Mouse (Mus musculus) heart, adult 2 months (tissue): ENCODE measurements around the gene Fgfr1op.

Experiments
- CTCF ChIP-seq: fragments of 200-600 bp; IDR thresholded peaks from 2 replicates; pipeline ENCODE4 v1.8.1; 2022; ENCODE audit warnings: antibody characterized with exemption, mild to moderate bottlenecking, moderate library complexity
- EP300 ChIP-seq: fragments of 200-500 bp; IDR thresholded peaks from 2 replicates; pipeline ENCODE4 v1.6.1; 2011; ENCODE audit warnings: low read depth, low read length, control low read depth; ENCODE audit not compliant: insufficient read depth

DNA sequence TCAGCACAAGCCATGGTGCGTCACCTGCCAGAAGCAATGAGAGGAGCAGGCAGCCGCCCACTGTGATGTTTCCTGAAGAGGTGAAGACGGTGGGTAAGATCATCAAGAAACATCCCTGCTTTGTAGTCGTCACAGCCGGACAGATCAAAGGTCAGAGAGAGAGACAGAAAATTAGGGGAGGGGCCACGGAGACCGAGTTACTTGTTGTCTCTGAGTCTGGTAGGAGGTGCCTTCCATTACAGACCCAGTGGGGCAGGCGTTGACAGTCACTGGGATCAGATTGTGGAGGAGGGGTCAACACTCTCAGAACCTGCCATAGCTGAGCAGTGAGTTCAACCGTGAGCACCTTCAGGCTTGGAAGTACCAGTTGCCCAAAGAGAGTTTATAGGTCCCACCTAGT, 63.3 kb downstream of the Fgfr1op start:
- TF ChIP-seq EP300 (no peak), CTCF (no peak)
